Mouse (Mus musculus): Measurements from ENCODE around the gene D930007J09Rik. TPM values are rescaled to one million over a fixed set of nuclear protein-coding genes. Genes with fewer than 3 reads are reported as not detected.
A peak's percentile ranks its signal among the peaks of the same experiment; 100 is the strongest.

Gene D930007J09Rik
- not detected in 2 replicates for total RNA-seq (2021)
- long read RNA-seq, experiment 1: 0 reads
- long read RNA-seq, experiment 2, partial matches to known transcripts: 0 of 1 reads
- long read RNA-seq, experiment 2, other reads (novel, unspliced or antisense): 0 of 1 reads

DNA sequence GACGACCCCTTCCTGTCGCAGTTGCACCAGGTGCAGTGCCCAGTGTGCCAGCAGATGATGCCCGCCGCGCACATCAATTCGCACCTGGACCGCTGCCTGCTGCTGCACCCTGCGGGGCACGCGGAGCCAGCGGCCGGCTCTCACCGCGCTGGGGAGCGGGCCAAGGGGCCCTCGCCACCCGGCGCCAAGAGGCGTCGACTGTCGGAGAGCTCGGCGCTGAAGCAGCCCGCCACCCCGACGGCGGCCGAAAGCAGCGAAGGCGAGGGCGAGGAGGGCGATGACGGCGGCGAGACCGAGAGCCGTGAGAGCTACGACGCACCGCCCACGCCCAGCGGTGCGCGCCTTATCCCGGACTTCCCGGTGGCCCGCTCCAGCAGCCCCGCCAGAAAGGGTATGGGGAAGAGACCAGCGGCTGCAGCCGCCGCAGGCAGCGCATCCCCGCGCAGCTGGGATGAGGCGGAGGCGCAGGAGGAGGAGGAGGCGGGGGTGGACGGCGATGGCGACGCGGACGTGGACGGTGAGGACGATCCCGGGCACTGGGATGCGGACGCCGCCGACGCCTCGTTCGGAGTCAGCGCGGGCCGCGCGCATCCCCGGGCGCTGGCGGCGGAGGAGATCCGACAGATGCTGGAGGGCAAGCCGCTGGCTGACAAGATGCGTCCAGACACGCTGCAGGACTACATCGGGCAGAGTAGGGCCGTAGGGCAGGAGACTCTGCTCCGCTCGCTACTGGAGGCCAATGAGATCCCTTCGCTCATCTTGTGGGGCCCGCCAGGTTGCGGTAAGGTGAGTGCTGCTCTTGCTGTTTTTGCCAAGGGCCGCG is at the start of gene D930007J09Rik:
TSS of gene D930007J09Rik (minus strand) at position 591 of the 823 bp plus-strand sequence.
- peak; percentile 72 for DNase-seq

DNA sequence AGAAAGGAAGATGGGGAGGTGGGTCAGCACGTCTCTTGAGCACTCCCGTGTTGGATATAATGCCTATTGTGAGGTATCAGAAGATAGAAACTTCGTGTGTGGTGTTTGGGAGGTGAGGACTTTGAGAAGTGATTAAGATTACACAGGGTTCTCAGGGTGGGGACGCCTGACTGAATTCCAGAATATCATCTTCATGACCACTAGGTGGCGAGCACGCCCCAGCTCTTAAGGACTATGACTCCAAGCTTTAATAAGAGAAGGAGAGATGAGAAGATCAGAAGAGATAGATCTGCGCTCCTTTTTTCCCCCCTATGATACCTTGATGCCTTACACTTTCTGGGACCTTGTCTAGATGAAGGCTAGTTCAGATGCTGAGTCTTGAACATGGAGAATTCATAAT is 49.3 kb upstream of the D930007J09Rik start:
- peak; percentile 49 for DNase-seq

DNA sequence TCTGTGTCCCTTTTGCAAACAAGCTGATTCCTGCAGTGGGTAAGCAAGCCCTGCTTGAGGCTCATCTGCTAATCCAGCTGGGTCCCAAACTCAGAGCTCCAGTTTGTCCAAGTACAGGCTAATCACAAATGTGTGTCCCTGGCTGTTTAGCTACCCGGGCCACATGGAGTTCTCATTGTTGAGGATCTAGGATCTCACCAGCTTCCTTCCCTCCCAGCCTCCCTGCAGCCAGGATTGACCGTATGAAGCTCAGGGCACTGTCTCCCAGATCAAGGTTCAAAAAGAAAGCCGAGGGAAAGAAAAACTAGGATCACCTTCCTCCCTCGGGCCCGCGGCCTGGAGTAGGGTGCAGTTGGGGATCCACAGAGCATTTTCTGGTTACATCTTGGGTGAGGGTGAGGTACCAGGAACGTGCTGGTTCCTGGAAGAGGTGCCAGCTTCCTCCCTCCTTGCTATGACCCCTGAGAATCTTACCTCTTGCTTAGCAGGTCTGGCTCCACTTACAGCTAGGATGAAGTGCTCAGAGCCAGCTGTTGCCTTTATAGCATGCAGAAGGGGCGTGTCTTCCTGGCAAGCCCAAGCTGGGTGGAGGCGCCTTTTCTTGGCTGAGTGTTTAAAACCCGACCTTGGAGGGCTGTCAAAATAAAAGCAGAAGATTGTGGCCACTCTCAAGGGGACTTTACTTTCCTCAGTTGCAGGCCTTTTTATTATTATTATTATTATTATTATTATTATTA is 48.2 kb upstream of the D930007J09Rik start, which contains the start of gene Serpinb1a:
TSS of gene Serpinb1a (minus strand) at position 518 of the 737 bp plus-strand sequence.
- DNase-seq: peak; percentile 84

DNA sequence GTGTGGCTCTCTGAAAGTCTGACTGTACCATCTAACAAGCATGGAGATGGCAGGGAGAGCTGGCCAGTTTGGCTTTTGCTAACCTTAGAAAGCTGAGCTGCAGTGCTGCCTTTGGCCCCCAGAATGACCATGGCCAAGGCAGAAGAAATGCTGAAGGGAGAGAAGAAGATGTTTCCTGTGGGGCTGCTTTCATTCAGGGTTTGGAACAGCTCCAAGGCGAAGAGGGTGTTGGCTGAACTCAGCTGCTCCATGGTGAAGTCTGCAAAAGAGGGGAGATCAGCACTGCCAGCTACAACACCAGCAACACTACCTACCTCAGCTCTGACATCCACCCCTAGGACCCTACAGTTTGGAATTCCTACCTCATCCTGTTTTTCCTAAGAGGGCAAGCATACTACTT is 47.5 kb upstream of the D930007J09Rik start:
- DNase-seq: no peak

DNA sequence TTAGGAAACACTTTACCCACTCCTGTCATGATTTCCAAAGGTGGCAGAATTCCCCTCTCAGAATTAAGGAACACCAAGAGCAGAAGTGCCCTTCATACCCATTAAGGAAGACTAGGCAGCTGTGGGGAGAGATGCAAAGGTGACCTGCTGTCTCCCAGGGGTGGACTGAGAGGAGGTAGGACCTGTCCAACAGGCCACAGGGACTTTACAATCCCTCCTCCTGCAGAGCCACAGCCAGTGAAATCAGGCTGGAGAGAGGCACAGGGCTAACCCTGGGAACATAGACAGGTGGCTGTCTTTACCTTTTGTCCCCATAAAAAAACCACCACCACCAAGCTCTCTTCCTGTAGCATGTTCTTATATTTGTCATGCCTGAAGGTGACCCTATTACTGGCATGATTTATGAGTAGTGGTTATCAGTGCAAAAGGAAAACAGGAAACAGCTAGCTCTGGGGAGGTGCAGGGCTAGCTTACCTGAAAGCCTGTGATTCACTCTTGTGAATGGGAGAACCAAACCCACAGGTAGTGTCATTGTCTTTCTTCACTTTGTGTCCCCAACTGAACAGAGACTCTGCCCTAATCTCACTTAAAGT is 47.0 kb upstream of the D930007J09Rik start:
- DNase-seq: no peak

DNA sequence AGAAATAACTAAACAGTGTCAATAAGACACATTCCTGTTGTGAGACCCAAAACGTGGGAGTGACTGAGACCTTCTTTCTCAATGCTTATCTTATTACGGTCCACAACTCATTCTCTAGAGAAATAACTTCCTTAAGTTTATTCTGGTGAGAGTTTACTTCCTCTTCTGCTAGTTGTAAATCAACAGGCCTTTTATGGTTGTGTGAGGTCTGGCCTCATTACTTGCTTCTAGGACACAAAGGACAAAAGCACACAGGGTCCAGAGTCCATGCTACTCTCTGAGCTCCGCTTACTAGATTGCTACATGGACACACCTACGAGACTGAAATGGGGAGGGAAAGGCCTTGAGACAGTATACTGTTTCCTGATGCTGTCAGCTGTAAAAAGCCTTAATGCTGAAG is 46.4 kb upstream of the D930007J09Rik start:
- DNase-seq: no peak

DNA sequence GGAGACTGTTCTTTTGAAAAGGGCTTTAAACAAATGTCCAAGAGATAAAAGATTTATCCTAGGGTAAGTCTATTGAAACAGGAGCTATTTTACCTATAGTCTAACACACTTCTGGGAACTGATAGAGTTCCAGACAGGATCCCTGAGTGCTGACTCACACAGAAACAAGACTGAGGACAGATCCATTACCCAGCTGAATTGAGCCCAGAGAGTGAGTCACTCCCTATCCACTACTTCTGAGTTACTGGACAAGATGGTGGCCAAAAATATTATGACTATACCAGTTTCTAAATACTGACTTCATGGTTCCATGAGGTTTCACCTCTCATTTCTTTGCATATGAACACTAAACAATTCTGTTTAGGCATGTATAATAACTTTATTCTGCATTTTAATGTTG is 43.6 kb upstream of the D930007J09Rik start:
- no peak for DNase-seq

DNA sequence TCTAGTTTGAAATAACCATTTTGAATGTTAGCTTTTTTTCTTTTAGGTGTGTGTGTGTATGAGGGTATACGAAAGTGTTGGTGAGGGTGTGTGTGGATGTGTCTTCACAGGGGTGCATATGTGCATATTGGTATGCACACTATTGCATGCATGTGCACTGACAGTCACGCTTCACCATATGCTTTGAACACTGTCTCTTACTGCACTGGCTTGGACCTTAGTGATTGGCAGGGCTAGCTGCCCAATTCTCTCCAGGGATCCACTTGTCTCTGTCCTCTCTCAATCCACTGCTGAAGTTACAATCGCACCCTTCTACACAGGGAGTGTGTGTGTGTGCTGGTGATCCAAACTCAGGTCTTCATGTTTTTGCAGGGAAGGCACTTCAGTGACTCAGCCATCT is 38.7 kb upstream of the D930007J09Rik start:
- DNase-seq: no peak

DNA sequence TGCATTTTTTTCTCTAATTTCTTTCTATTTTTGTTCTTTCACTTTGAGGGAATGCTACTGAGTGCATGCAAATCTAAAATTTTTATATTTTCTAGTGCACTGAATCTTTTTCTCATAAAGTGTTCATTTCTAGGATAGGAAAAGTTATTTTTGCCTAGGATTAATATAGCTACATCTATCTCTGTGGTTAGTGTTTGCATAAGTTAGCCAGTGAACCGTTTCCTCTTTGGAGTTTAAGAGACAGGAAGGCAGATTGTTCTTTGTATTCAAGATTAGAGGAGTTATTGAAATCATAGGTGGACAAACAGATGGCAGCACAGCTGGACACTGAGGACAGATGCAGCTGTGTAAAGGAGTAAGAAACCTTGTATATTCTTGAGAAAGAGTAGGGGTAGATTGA is 36.7 kb upstream of the D930007J09Rik start:
- no peak for DNase-seq

DNA sequence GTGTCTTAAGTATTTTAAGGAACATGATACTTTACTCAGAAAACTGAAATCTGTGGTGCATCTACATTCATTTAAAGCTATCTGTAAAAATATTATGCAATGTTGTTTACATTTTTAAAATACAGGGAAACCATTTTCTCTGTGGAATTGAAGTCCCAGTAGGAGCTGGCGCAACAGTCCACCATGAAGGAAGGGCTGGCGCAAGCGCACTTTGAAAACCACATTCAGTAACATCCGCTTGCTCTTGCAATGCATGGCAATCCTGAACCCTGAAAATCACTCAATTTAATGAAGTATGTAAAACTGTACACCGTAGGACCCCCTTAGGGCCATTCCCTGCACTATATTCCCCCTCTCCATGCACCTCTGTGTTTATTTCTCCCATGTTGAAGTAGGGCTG is 31.9 kb upstream of the D930007J09Rik start:
- no peak for DNase-seq

DNA sequence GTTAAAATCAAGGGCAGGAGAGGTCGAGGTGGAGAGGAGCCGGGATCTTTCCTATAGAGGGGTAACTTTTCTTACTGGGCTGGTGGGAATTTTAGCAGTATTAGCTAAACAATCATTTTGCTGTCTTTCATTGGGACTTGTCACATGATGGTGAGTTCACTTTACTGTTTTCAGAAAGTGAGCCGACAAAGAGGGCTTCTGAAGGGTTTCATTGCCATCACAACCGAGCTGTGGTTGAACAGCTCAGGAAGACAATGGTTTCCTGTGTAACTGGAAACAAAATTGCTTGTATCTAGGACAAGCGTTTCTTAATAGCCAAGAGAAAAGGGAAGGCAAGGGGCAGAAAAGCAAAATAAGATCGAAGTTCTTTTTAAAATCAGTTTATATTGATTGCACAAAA is 30.6 kb upstream of the D930007J09Rik start:
- no peak for DNase-seq

DNA sequence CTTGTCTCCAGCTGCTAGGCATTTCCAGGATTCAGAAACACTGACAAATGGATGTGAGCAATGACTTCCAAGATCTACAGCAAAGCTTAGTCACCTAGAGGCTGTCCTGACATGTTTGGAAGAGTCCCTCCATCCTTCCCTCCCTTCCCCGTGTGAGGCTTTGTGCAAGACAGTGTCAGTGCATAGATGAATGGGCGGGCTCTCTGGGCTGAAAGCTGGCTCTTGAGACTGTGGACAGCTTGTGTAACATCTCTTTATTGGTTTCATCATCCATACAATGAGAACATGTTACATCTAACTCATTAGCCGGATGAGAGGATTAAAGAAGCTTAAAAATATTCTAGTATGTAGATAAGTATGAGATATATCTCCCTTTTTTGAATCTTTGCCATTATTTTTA is 30.1 kb upstream of the D930007J09Rik start:
- DNase-seq: no peak

DNA sequence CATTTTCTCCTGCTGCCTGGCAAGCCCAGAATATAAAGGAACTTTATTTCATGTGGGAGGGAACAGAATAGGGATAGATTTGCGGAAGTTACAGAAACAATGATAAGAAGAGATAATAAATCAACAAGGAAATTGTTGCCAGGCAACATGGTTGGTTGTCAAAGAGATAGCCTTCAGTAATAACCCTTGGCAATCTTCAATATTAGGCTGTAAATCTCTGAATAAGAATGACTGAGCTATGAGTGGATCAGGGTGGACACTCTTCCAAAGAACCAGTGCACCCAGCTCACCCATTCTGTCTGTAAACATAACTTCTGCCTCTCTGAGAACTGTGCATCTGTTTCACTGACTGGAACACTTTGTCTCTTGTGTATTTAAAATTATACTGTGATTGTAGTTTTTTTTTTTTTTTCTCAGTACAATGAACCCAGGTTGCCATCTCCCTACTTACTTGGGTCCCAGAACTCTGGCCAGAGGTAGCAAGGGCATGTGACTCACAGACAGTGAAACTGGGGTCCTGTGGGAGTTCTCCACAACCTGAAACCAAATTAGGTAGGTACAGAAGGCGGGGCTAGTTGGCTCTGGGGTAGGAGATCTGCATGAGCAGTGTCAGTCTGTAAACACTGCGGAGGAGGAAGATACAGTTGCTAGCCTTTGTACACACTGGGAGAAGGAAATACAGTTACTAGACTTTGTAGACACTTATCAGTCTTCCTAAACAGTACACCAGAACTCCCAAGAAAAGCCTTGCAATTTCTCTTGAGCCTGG is 29.0 kb upstream of the D930007J09Rik start:
- peak; percentile 54 for DNase-seq

DNA sequence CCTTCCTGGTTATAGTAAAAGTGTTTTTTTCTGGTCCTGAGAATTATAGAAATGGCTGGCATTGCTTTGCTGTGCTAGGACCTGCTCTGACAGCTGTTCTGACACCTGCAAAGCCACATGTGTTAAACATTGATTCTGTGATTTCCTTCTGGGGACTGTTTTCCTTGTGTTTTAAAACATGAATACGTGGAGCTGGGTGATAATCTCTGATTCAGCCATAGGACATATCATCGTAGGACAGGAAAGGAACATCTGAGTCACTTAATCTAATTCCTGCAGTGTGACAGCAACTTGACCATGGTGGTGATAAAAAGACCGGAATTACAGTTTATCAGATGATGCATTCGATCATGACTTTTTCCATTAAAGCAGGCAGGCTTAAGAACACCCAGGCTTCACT is 26.2 kb upstream of the D930007J09Rik start:
- DNase-seq: no peak

DNA sequence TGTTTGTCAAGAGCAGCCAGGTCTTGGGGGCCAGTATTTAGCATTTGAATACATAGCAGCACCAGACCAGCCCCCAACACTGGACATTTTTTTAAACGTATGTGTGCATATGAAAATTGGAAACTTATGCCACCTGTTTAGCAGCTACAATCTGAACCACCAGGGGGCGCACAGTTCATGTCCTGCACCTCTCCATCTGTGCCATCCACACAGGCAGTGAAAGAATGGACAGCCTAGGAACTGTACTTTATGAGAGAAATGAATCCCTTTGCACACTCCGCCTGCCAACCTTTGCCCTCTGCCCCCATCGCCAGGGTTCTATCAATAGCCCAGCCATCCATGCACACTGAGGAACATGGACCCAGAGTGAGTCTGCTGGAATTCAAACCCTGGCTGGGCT is 25.3 kb upstream of the D930007J09Rik start:
- peak; percentile 87 for DNase-seq

DNA sequence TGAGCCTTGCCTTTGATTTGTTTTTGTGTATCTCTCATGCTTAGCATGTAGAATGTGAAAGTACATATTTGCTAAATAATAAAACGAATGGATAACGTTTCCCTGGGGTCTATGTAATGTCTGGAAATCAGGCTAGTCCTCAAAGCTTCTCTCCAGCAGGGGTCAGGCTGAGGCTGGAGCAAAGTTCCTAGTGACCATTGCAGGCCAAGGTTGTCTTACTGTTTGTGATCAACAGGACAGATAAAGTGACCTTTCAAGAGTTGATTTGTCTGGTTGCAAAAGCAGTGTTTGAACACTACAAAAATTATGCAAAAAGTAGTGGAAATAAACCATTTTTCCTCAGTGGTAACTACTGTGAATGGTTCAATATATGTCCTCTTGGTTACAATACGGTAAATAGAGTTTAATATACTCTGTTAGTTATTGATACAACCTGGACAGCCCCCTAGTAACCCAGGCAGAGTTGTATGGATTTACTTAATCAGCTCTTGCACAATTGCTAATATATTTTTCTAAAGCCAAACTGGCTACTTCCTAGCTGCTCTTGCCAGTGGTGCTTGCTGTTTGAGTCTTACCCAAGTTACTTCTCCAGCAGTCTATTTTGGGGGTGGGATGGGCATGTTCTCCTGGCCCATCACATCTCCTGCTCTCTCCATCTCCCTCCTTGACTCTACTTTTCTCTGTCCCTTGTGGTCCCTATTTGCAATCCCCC is 24.6 kb upstream of the D930007J09Rik start:
- peak; percentile 78 for DNase-seq

DNA sequence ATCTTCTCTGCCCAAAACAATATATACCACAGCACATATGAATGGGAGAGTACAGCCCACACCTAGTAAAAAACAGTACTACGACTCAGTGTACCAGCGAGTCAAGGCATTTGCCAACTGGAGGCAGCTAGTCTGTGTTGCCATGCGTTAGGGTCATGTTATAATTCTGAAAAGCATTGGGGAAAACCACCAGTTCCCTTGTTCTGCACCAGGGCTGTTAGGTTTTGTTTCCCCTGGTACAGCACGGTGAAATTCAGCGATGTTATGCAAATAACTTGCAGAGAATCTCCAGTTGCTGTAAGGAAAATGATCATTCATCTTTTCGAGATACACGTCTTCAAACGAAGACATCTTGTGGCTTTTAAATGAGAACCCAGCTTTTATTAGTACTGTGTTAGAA is 22.9 kb upstream of the D930007J09Rik start:
- no peak for DNase-seq

DNA sequence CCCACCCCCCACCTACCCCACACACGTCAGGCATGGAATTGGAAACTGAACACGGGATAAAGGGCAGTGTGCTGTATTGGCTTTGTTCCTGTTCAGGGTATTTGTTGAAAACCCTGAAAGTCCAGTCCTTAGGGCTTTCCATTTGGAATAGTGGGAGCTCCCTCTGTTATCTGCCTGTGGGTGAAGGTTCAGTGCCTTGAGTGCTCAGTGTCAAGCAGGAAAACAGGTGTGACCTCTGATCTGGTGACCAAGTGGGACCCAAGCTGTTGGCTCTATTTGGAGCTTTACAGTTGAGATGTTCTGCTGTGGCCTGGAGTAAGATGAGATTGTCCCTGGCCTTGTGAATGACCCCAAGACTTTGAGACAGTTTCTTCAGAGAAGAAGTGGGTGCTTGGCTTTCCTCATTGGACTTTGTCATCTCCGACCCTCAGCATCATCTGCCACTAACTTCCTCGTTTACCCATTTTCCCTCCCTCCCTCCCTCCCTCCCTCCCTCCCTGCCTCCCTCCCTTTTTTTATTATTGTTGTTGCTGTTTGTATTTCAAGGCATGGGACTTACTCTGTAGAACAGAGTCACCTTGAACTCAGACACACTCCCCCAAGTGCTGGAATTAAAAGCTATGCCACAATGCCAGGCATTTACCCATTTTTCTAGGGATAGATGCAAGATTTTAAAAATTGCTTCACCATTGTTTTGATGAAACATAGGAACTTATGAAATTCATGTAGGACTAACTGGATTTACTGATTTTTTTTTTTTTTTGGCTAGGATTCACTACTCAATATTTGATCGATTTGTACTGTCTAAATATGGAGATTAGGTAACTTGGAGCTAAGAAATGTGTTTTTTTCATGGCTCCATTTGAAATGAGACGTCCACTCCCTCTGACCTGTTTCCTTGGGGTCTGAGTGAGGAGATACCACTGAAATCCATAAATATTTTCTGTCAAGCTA is 22.0 kb upstream of the D930007J09Rik start:
- DNase-seq: no peak

DNA sequence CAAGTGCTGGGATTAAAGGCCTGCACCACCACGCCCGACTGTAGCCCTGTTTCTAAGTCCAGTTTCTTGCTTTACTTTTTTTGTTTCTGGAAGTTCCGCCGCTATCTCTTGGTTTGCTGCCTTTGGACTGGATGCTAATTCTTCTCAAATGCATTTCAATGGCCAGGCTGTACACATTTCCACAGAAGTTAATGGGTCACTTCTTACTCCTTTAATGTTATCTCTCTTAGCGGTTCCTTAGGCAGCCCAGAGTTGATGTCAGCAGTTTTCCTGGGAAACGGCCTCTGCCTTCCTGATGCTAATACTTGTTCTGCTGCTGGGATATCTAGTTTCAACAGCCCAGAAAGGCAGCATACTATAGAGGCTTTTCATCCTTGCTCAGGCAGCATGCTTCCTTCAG is 20.5 kb upstream of the D930007J09Rik start:
- DNase-seq: no peak

DNA sequence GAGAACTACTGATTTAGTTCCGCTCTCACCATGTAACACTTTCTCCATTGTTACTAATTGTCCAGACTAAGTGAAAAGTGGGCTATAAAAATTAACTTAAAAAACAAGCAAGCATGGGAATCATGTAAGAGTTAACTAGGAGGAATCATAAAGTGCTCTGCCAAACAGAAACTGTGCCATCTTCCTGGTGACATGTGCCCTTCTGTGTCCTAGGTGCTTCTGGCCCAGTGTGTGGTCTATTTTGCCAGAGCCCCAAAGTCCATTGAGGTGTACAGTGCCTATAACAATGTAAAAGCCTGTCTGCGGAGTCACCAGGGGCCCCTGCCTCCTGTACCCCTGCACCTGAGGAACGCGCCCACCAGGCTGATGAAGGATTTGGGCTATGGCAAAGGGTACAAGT is 19.0 kb upstream of the D930007J09Rik start:
- DNase-seq: no peak

Data from adrenal gland, postnatal 14 days (tissue).